9 mouse cellular contexts compared by ENCODE assay signal in genomic region chr9:42673385-42674016, GRCm38 (mm10).
DNase-seq lines count a peak whose midpoint lies in the region; ATAC-seq and TF ChIP-seq lines count a peak whose summit lies in the region.
"Had no signal": no experiment of that assay in that cellular context is flagged by ENCODE, and none has a peak within 500 bp of the region (broad histone marks: within the 10 kb centered on the region; RNA-seq: fewer than 3 reads in every experiment).

No protein-coding gene starts in this region.

- ATAC-seq in kidney, embryonic 15.5 days (replicated peaks; ENCODE audit: low FRiP score), result peak; percentile 88
- peak; percentile 87; the same call in 1 of the 2 replicates for ATAC-seq in stomach, embryonic 15.5 days (ENCODE audit: insufficient read depth, low FRiP score, low read depth)
- ATAC-seq in erythroblast, adult 5-6 weeks (replicated peaks; ENCODE audit: low FRiP score, poor library complexity, severe bottlenecking), result no peak

- H3K4me1 ChIP-seq in kidney, embryonic 15.5 days, result peaks cover 34% of the 10 kb centered on the region
- H3K4me1 ChIP-seq in stomach, embryonic 15.5 days, result peaks cover 7% of the 10 kb centered on the region; the same call in 1 of the 2 replicates

- H3K27me3 ChIP-seq in kidney, embryonic 15.5 days, result no peaks in the 10 kb centered on the region
- no peaks in the 10 kb centered on the region for H3K27me3 ChIP-seq in stomach, embryonic 15.5 days (replicated peaks)

- no peaks in the 10 kb centered on the region for H3K36me3 ChIP-seq in kidney, embryonic 15.5 days
- H3K36me3 ChIP-seq in stomach, embryonic 15.5 days, result no peaks in the 10 kb centered on the region

- H3K4me2 ChIP-seq in kidney, embryonic 15.5 days, result peak overlapping the region; percentile 33
- peak overlapping the region; percentile 21; the same call in 1 of the 2 replicates for H3K4me2 ChIP-seq in stomach, embryonic 15.5 days

- DNase-seq in layer of hippocampus, adult 2 months (ENCODE audit: low spot score in 2 of 2), result no peak
- DNase-seq in layer of hippocampus, postnatal 25 days (ENCODE audit: extremely low spot score in 1 of 2, low spot score in 1 of 2), result no peak
- peak; percentile 10 for DNase-seq in lung, postnatal 10 days
- no peak for DNase-seq in cerebellum, adult 11-12 months
- no peak for DNase-seq in heart, adult 11 months

- H3K9ac ChIP-seq in kidney, embryonic 15.5 days, result 0 out of 2 replicates have a peak overlapping the region, but pooled peaks have one; percentile 16
- H3K9ac ChIP-seq in stomach, embryonic 15.5 days, result no peak overlapping the region

- 8% methylated on average over 12 of the region's 12 CpGs for WGBS in kidney, embryonic 15.5 days
- 37% methylated on average over 12 of the region's 12 CpGs for WGBS in stomach, embryonic 15.5 days

- H3K27ac ChIP-seq in layer of hippocampus, adult 2 months, result peak overlapping the region; percentile 77
- H3K27ac ChIP-seq in kidney, embryonic 15.5 days, result peak overlapping the region; percentile 96
- H3K27ac ChIP-seq in stomach, embryonic 15.5 days, result peak overlapping the region; percentile 81

- no peaks in the 10 kb centered on the region for H3K9me3 ChIP-seq in kidney, embryonic 15.5 days (replicated peaks)
- H3K9me3 ChIP-seq in stomach, embryonic 15.5 days, result no peaks in the 10 kb centered on the region

- no peak for TF ChIP-seq CTCF in layer of hippocampus, adult 2 months (conservative IDR thresholded peaks at IDR 0.05)

- no peak overlapping the region for H3K4me3 ChIP-seq in layer of hippocampus, adult 2 months
- H3K4me3 ChIP-seq in kidney, embryonic 15.5 days (replicated peaks), result no peak overlapping the region
- H3K4me3 ChIP-seq in stomach, embryonic 15.5 days (replicated peaks), result no peak overlapping the region
- H3K4me3 ChIP-seq: erythroblast, embryonic 14.5 days had no signal
